Mouse (Mus musculus): ENCODE data around the gene Ksr1. TPM values are rescaled to one million over a fixed set of nuclear protein-coding genes. Genes with fewer than 3 reads are reported as not detected.
A peak's percentile ranks its signal among the peaks of the same experiment; 100 is the strongest.

Gene Ksr1
- polyA plus RNA-seq, 1 experiment from 2014 or later: 5.8 TPM

- ATAC-seq (ENCODE audit: low FRiP score, low TSS enrichment) (no peak), DNase-seq (no peak)
- H3K4me2 ChIP-seq (ENCODE audit: low read length): no peak overlapping the region
- 68% methylated on average over 8 of the region's 8 CpGs for WGBS
- no peak overlapping the region for H3K9ac ChIP-seq (replicated peaks; ENCODE audit: low read length)
- H3K4me1 ChIP-seq (ENCODE audit: control insufficient read depth, insufficient read depth, low read length): peaks cover 13% of the 10 kb centered on the region
- no peaks in the 10 kb centered on the region for H3K9me3 ChIP-seq (ENCODE audit: control insufficient read depth, low read length)
- H3K27ac ChIP-seq (replicated peaks; ENCODE audit: low read depth, low read length): no peak overlapping the region
- no peaks in the 10 kb centered on the region for H3K36me3 ChIP-seq (ENCODE audit: control insufficient read depth, insufficient read depth, low read length)
- H3K27me3 ChIP-seq (ENCODE audit: control insufficient read depth, insufficient read depth, low read length): no peaks in the 10 kb centered on the region
- H3K4me3 ChIP-seq (replicated peaks; ENCODE audit: low read depth, low read length): no peak overlapping the region
Observed at GRCm38 (mm10) chr11:79099032-79099431, 47.2 kb downstream of the Ksr1 start.

GRCm38 (mm10) chr11:79097736-79098135, 48.5 kb downstream of the Ksr1 start:
- WGBS: 90% methylated on average over 7 of the region's 7 CpGs
- Histone ChIP-seq H3K9me3 (ENCODE audit: control insufficient read depth, low read length) (no peaks in the 10 kb centered on the region), H3K4me2 (ENCODE audit: low read length) (no peak overlapping the region), H3K27ac (replicated peaks; ENCODE audit: low read depth, low read length) (no peak overlapping the region), H3K9ac (replicated peaks; ENCODE audit: low read length) (no peak overlapping the region), H3K4me1 (ENCODE audit: control insufficient read depth, insufficient read depth, low read length) (peaks cover 13% of the 10 kb centered on the region), H3K36me3 (ENCODE audit: control insufficient read depth, insufficient read depth, low read length) (no peaks in the 10 kb centered on the region), H3K27me3 (ENCODE audit: control insufficient read depth, insufficient read depth, low read length) (no peaks in the 10 kb centered on the region), H3K4me3 (replicated peaks; ENCODE audit: low read depth, low read length) (no peak overlapping the region)
- ATAC-seq (ENCODE audit: low FRiP score, low TSS enrichment) (no peak), DNase-seq (no peak)

DNA sequence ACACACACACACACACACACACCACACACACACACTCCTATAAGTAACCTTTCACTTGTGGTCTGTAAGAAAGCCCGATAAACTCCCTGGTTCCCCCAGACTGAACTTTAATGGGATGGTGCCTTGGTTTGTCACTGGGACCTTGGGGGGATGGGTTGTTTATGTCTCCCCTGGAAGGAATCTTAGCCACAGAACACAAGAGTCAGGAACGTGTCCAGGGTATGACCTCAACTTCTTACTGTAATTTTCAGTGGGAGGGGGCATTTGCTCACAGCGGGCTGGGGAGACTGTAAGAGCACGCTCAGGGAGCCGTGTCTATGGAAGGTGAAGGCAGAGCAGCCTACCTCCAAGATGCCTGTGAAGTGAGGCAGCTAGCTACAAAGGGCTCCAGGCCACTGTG, 49.5 kb downstream of the Ksr1 start:
- no peak overlapping the region for H3K4me3 ChIP-seq (replicated peaks; ENCODE audit: low read depth, low read length)
- H3K36me3 ChIP-seq (ENCODE audit: control insufficient read depth, insufficient read depth, low read length): no peaks in the 10 kb centered on the region
- H3K4me1 ChIP-seq (ENCODE audit: control insufficient read depth, insufficient read depth, low read length): peaks cover 13% of the 10 kb centered on the region
- no peak overlapping the region for H3K9ac ChIP-seq (replicated peaks; ENCODE audit: low read length)
- no peaks in the 10 kb centered on the region for H3K27me3 ChIP-seq (ENCODE audit: control insufficient read depth, insufficient read depth, low read length)
- no peak overlapping the region for H3K4me2 ChIP-seq (ENCODE audit: low read length)
- WGBS: 84% methylated on average over 5 of the region's 5 CpGs
- H3K9me3 ChIP-seq (ENCODE audit: control insufficient read depth, low read length): no peaks in the 10 kb centered on the region
- ATAC-seq (ENCODE audit: low FRiP score, low TSS enrichment) (no peak), DNase-seq (no peak)
- no peak overlapping the region for H3K27ac ChIP-seq (replicated peaks; ENCODE audit: low read depth, low read length)

- no peak for ATAC-seq (ENCODE audit: low FRiP score, low TSS enrichment)
- Histone ChIP-seq H3K4me1 (ENCODE audit: control insufficient read depth, insufficient read depth, low read length) (peaks cover 13% of the 10 kb centered on the region), H3K4me3 (replicated peaks; ENCODE audit: low read depth, low read length) (no peak overlapping the region), H3K27ac (replicated peaks; ENCODE audit: low read depth, low read length) (peak overlapping the region; percentile 17; the same call in 1 of the 2 replicates), H3K9ac (replicated peaks; ENCODE audit: low read length) (peak overlapping the region; percentile 31; the same call in 1 of the 2 replicates), H3K4me2 (ENCODE audit: low read length) (no peak overlapping the region), H3K9me3 (ENCODE audit: control insufficient read depth, low read length) (no peaks in the 10 kb centered on the region), H3K36me3 (ENCODE audit: control insufficient read depth, insufficient read depth, low read length) (no peaks in the 10 kb centered on the region), H3K27me3 (ENCODE audit: control insufficient read depth, insufficient read depth, low read length) (no peaks in the 10 kb centered on the region)
- WGBS: 3% methylated on average over 2 of the region's 2 CpGs
- DNase-seq: peak; percentile 45
Observed at GRCm38 (mm10) chr11:79095713-79096112, 50.5 kb downstream of the Ksr1 start.

- H3K4me3 ChIP-seq (replicated peaks; ENCODE audit: low read depth, low read length): no peak overlapping the region
- WGBS: 71% methylated on average over 5 of the region's 5 CpGs
Observed at GRCm38 (mm10) chr11:79094727-79095126, 51.5 kb downstream of the Ksr1 start.

DNA sequence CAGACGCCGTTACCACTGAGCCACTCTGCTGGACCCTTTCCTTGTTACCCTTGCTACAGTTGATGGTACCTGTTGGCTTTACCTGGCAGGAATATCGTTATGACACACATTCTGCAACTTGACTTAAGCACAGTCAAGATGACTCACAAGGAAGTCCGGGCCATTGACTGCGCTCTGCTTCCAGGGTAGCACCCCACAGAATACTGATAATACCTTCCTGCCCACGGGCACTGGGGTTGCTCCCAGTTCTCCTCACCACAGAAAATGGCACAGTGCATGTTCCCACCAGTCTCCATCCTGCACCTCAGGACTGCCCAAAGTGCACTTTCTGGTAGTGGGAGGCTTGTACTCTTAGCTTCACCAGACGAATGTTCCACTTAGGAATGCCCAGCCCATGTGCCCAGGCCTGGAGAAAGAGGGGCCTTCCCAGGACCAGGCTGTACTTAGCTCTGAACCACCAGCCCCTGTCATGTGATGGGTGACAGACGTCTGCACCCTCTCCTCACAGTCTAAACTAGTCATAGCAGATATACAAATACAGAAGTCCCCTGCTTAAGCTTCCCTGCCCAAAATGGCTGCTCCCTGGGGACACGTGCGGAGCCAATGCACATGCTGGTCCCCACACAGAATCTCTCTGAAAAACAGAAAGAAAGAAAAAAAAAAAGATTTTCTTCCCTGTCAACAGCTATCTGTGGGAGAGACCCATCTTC, 52.1 kb downstream of the Ksr1 start:
- H3K36me3 ChIP-seq (ENCODE audit: control insufficient read depth, insufficient read depth, low read length): no peaks in the 10 kb centered on the region
- H3K4me3 ChIP-seq (replicated peaks; ENCODE audit: low read depth, low read length): no peak overlapping the region
- H3K9me3 ChIP-seq (ENCODE audit: control insufficient read depth, low read length): no peaks in the 10 kb centered on the region
- peaks cover 13% of the 10 kb centered on the region for H3K4me1 ChIP-seq (ENCODE audit: control insufficient read depth, insufficient read depth, low read length)
- no peak overlapping the region for H3K9ac ChIP-seq (replicated peaks; ENCODE audit: low read length)
- no peak for DNase-seq
- no peak overlapping the region for H3K27ac ChIP-seq (replicated peaks; ENCODE audit: low read depth, low read length)
- no peak overlapping the region for H3K4me2 ChIP-seq (ENCODE audit: low read length)
- no peaks in the 10 kb centered on the region for H3K27me3 ChIP-seq (ENCODE audit: control insufficient read depth, insufficient read depth, low read length)
- WGBS: 89% methylated on average over 10 of the region's 10 CpGs
- no peak for ATAC-seq (ENCODE audit: low FRiP score, low TSS enrichment)

More at GRCm38 (mm10) chr11:79094727-79095126, 51.5 kb downstream of the Ksr1 start:
- Histone ChIP-seq H3K27ac (replicated peaks; ENCODE audit: low read depth, low read length) (no peak overlapping the region), H3K9me3 (ENCODE audit: control insufficient read depth, low read length) (no peaks in the 10 kb centered on the region), H3K27me3 (ENCODE audit: control insufficient read depth, insufficient read depth, low read length) (no peaks in the 10 kb centered on the region), H3K36me3 (ENCODE audit: control insufficient read depth, insufficient read depth, low read length) (no peaks in the 10 kb centered on the region), H3K9ac (replicated peaks; ENCODE audit: low read length) (no peak overlapping the region), H3K4me1 (ENCODE audit: control insufficient read depth, insufficient read depth, low read length) (peaks cover 13% of the 10 kb centered on the region), H3K4me2 (ENCODE audit: low read length) (no peak overlapping the region)
- no peak for ATAC-seq (ENCODE audit: low FRiP score, low TSS enrichment)
- no peak for DNase-seq

DNA sequence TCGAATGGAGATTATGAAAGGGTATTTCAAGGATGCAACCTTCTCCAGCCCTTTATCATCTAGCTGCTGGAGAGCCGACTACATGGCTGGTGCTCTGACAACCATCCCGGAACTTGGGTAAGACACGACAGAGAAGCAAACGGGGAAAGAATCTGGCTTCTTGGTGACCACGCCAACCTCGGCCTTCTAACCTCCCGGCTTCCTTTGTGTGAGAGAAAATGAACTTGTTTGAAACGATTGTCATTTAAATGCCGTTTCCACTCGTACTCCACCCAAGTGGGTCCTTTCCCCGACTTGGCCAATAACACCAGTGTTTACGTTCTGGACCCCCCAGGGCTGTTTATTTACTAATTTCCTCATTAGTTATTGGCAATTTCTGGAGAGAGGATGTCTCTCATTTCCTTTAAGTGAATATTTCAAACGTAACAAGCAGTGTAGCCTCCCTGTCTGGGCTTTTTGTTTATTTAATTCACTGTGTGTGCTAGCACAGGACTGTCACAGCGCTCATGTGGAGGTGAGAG, 52.8 kb downstream of the Ksr1 start:
- WGBS: 58% methylated on average over 15 of the region's 15 CpGs
- DNase-seq: no peak
- peaks cover 13% of the 10 kb centered on the region for H3K4me1 ChIP-seq (ENCODE audit: control insufficient read depth, insufficient read depth, low read length)
- H3K4me3 ChIP-seq (replicated peaks; ENCODE audit: low read depth, low read length): no peak overlapping the region
- no peak overlapping the region for H3K27ac ChIP-seq (replicated peaks; ENCODE audit: low read depth, low read length)
- no peaks in the 10 kb centered on the region for H3K9me3 ChIP-seq (ENCODE audit: control insufficient read depth, low read length)
- H3K9ac ChIP-seq (replicated peaks; ENCODE audit: low read length): no peak overlapping the region
- no peaks in the 10 kb centered on the region for H3K27me3 ChIP-seq (ENCODE audit: control insufficient read depth, insufficient read depth, low read length)
- no peak overlapping the region for H3K4me2 ChIP-seq (ENCODE audit: low read length)
- ATAC-seq (ENCODE audit: low FRiP score, low TSS enrichment): no peak
- no peaks in the 10 kb centered on the region for H3K36me3 ChIP-seq (ENCODE audit: control insufficient read depth, insufficient read depth, low read length)

GRCm38 (mm10) chr11:79092802-79093201, 53.4 kb downstream of the Ksr1 start:
- 67% methylated on average over 7 of the region's 7 CpGs for WGBS
- Histone ChIP-seq H3K4me2 (ENCODE audit: low read length) (no peak overlapping the region), H3K36me3 (ENCODE audit: control insufficient read depth, insufficient read depth, low read length) (no peaks in the 10 kb centered on the region), H3K27me3 (ENCODE audit: control insufficient read depth, insufficient read depth, low read length) (no peaks in the 10 kb centered on the region), H3K9me3 (ENCODE audit: control insufficient read depth, low read length) (no peaks in the 10 kb centered on the region), H3K4me3 (replicated peaks; ENCODE audit: low read depth, low read length) (no peak overlapping the region), H3K27ac (replicated peaks; ENCODE audit: low read depth, low read length) (no peak overlapping the region), H3K4me1 (ENCODE audit: control insufficient read depth, insufficient read depth, low read length) (peaks cover 13% of the 10 kb centered on the region), H3K9ac (replicated peaks; ENCODE audit: low read length) (no peak overlapping the region)
- no peak for ATAC-seq (ENCODE audit: low FRiP score, low TSS enrichment)
- DNase-seq: no peak

GRCm38 (mm10) chr11:79092245-79092644, 54.0 kb downstream of the Ksr1 start:
- ATAC-seq (ENCODE audit: low FRiP score, low TSS enrichment) (no peak), DNase-seq (no peak)
- Histone ChIP-seq H3K4me3 (replicated peaks; ENCODE audit: low read depth, low read length) (no peak overlapping the region), H3K27ac (replicated peaks; ENCODE audit: low read depth, low read length) (no peak overlapping the region), H3K4me1 (ENCODE audit: control insufficient read depth, insufficient read depth, low read length) (peaks cover 13% of the 10 kb centered on the region), H3K36me3 (ENCODE audit: control insufficient read depth, insufficient read depth, low read length) (no peaks in the 10 kb centered on the region), H3K9me3 (ENCODE audit: control insufficient read depth, low read length) (no peaks in the 10 kb centered on the region), H3K9ac (replicated peaks; ENCODE audit: low read length) (no peak overlapping the region), H3K4me2 (ENCODE audit: low read length) (no peak overlapping the region), H3K27me3 (ENCODE audit: control insufficient read depth, insufficient read depth, low read length) (no peaks in the 10 kb centered on the region)
- WGBS: 90% methylated on average over 6 of the region's 6 CpGs
